ENCODE assay signal across 8 mouse cellular contexts in genomic region chr16:55480304-55480703, GRCm38 (mm10).
DNase-seq lines count a peak whose midpoint lies in the region; ATAC-seq and TF ChIP-seq lines count a peak whose summit lies in the region.

No protein-coding gene starts in this region.

- no peak overlapping the region for H3ac ChIP-seq in C2C12 (ENCODE audit: control insufficient read depth, insufficient read length, low read depth)

- no peaks in the 10 kb centered on the region for H3K79me3 ChIP-seq in C2C12 (ENCODE audit: low read depth)

- H3K4me2 ChIP-seq in heart, postnatal 0 days (ENCODE audit: low read depth, low read length) = no peak overlapping the region

- 44% methylated on average over 7 of the region's 7 CpGs for WGBS in heart, postnatal 0 days

- DNase-seq in heart, postnatal 0 days (ENCODE audit: low spot score) = peak; percentile 64
- DNase-seq in heart, adult 11 months = no peak
- no peak for DNase-seq in frontal cortex, postnatal 14 days (ENCODE audit: low spot score in 2 of 2)
- no peak for DNase-seq in adrenal gland, postnatal 10 days
- DNase-seq in layer of hippocampus, adult 9-11 months = no peak

- no peak overlapping the region for H3K4me3 ChIP-seq in heart, postnatal 0 days (ENCODE audit: low read depth, low read length)
- H3K4me3 ChIP-seq in C2C12 (ENCODE audit: insufficient read depth, poor library complexity, severe bottlenecking) = no peak overlapping the region

- no peaks in the 10 kb centered on the region for H3K9me3 ChIP-seq in heart, postnatal 0 days (replicated peaks; ENCODE audit: control insufficient read depth, low read length)

- no peak overlapping the region for H3K9ac ChIP-seq in heart, postnatal 0 days (replicated peaks; ENCODE audit: low read depth, low read length)

- no peak for TF ChIP-seq EP300 in heart, postnatal 0 days (IDR thresholded peaks at IDR 0.05; ENCODE audit: low read depth)

- no peaks in the 10 kb centered on the region for H3K27me3 ChIP-seq in heart, postnatal 0 days (ENCODE audit: control insufficient read depth, insufficient read depth, low read length)
- H3K27me3 ChIP-seq in C2C12 (ENCODE audit: control insufficient read depth, insufficient read depth, insufficient read length) = no peaks in the 10 kb centered on the region

- H3K79me2 ChIP-seq in C2C12 (ENCODE audit: control insufficient read depth, insufficient read depth) = no peaks in the 10 kb centered on the region

- H3K36me3 ChIP-seq in heart, postnatal 0 days (replicated peaks; ENCODE audit: control insufficient read depth, insufficient read depth, low read length) = no peaks in the 10 kb centered on the region
- H3K36me3 ChIP-seq in C2C12 (ENCODE audit: control insufficient read depth, insufficient read depth) = no peaks in the 10 kb centered on the region

- H3K27ac ChIP-seq in heart, postnatal 0 days (ENCODE audit: low read depth) = no peak overlapping the region

- H3K4me1 ChIP-seq in heart, postnatal 0 days (ENCODE audit: control insufficient read depth, insufficient read depth) = no peaks in the 10 kb centered on the region

- ATAC-seq in heart, postnatal 0 days (ENCODE audit: insufficient read depth, low read depth) = no peak; the same call in 1 of the 2 replicates
- ATAC-seq in common myeloid progenitor, adult 5-6 weeks (replicated peaks; ENCODE audit: low read depth, poor library complexity, severe bottlenecking) = peak; percentile 85
- ATAC-seq in megakaryocyte, adult 5-6 weeks (ENCODE audit: poor library complexity, severe bottlenecking) = peak; percentile 48

- peak; percentile 30 for TF ChIP-seq CTCF in heart, postnatal 0 days (IDR thresholded peaks at IDR 0.05; ENCODE audit: low read depth)
- TF ChIP-seq CTCF in C2C12 (IDR thresholded peaks at IDR 0.05; ENCODE audit: control insufficient read depth, insufficient read depth, insufficient read length) = no peak

TF ChIP-seq in C2C12, 6 proteins besides CTCF, POLR2A, EP300 and RAD21:
- no peak for TF ChIP-seq USF1 (IDR thresholded peaks at IDR 0.05; ENCODE audit: low read depth)
- no peak for TF ChIP-seq MYOG (IDR thresholded peaks at IDR 0.05; ENCODE audit: control insufficient read depth, extremely low read depth, insufficient read length)
- TF ChIP-seq MAX (IDR thresholded peaks at IDR 0.05) = peak; percentile 89
- TF ChIP-seq CEBPB (IDR thresholded peaks at IDR 0.05; ENCODE audit: low read depth) = no peak
- no peak for TF ChIP-seq FOSL1 (IDR thresholded peaks at IDR 0.05; ENCODE audit: insufficient read depth, low read length, poor library complexity, severe bottlenecking)
- TF ChIP-seq MYOD1 (IDR thresholded peaks at IDR 0.05; ENCODE audit: control insufficient read depth, insufficient read length, low read depth) = no peak
